Mouse (Mus musculus): ENCODE data around the gene Frmd4a.

Gene Frmd4a

GRCm38 (mm10) chr2:4527094-4527493, 509.6 kb downstream of the Frmd4a start:
- DNase-seq (ENCODE audit: low spot score), result no peak

- DNase-seq (ENCODE audit: low spot score), result no peak
These were observed 511.8 kb downstream of the Frmd4a start for GRCm38 (mm10) chr2:4529254-4529729.

- DNase-seq (ENCODE audit: low spot score), result no peak
These were observed 514.1 kb downstream of the Frmd4a start for GRCm38 (mm10) chr2:4531533-4532197.

GRCm38 (mm10) chr2:4532198-4532568, 514.7 kb downstream of the Frmd4a start:
- DNase-seq (ENCODE audit: low spot score), result no peak

GRCm38 (mm10) chr2:4532945-4533344, 515.4 kb downstream of the Frmd4a start:
- DNase-seq (ENCODE audit: low spot score), result no peak

- no peak for DNase-seq (ENCODE audit: low spot score)
These were observed 517.8 kb downstream of the Frmd4a start for GRCm38 (mm10) chr2:4535187-4535864.

GRCm38 (mm10) chr2:4541330-4541729, 523.8 kb downstream of the Frmd4a start:
- no peak for DNase-seq (ENCODE audit: low spot score)

- no peak for DNase-seq (ENCODE audit: low spot score)
These were observed 524.5 kb downstream of the Frmd4a start for GRCm38 (mm10) chr2:4541844-4542628.

GRCm38 (mm10) chr2:4542629-4543416, 525.3 kb downstream of the Frmd4a start:
- DNase-seq (ENCODE audit: low spot score), result no peak

GRCm38 (mm10) chr2:4543417-4543775, 525.9 kb downstream of the Frmd4a start:
- no peak for DNase-seq (ENCODE audit: low spot score)

- no peak for DNase-seq (ENCODE audit: low spot score)
These were observed 526.8 kb downstream of the Frmd4a start for GRCm38 (mm10) chr2:4544360-4544759.

GRCm38 (mm10) chr2:4545261-4545660, 527.7 kb downstream of the Frmd4a start:
- no peak for DNase-seq (ENCODE audit: low spot score)

- DNase-seq (ENCODE audit: low spot score), result no peak
These were observed 529.6 kb downstream of the Frmd4a start for GRCm38 (mm10) chr2:4547003-4547662.

GRCm38 (mm10) chr2:4549271-4549670, 531.8 kb downstream of the Frmd4a start:
- DNase-seq (ENCODE audit: low spot score), result no peak

GRCm38 (mm10) chr2:4550017-4550763, 532.7 kb downstream of the Frmd4a start:
- no peak for DNase-seq (ENCODE audit: low spot score)

- no peak for DNase-seq (ENCODE audit: low spot score)
These were observed 533.9 kb downstream of the Frmd4a start for GRCm38 (mm10) chr2:4551438-4551837.

- DNase-seq (ENCODE audit: low spot score), result no peak
These were observed 534.3 kb downstream of the Frmd4a start for GRCm38 (mm10) chr2:4551866-4552265.

GRCm38 (mm10) chr2:4552486-4552885, 535.0 kb downstream of the Frmd4a start:
- DNase-seq (ENCODE audit: low spot score), result no peak

GRCm38 (mm10) chr2:4555221-4555631, 537.7 kb downstream of the Frmd4a start:
- no peak for DNase-seq (ENCODE audit: low spot score)

- no peak for DNase-seq (ENCODE audit: low spot score)
These were observed 538.7 kb downstream of the Frmd4a start for GRCm38 (mm10) chr2:4556188-4556587.

- DNase-seq (ENCODE audit: low spot score), result no peak
These were observed 539.5 kb downstream of the Frmd4a start for GRCm38 (mm10) chr2:4557028-4557427.

Data from yolk sac, embryonic 10.5 days (tissue).